Mouse (Mus musculus): ENCODE measurements around the gene Ubiad1.

GRCm38 (mm10) chr4:148385269-148385668, 59.3 kb downstream of the Ubiad1 start:
- TF ChIP-seq E2F4 (IDR thresholded peaks at IDR 0.05; ENCODE audit: insufficient read depth) (no peak), POLR2A (IDR thresholded peaks at IDR 0.05; ENCODE audit: insufficient read length, low read depth) (no peak), MAX (IDR thresholded peaks at IDR 0.05; ENCODE audit: low read depth) (no peak), SRF (IDR thresholded peaks at IDR 0.05; ENCODE audit: control insufficient read depth, insufficient read length, low read depth) (no peak)
